Mouse (Mus musculus): ENCODE data around the gene Mthfsd.

GRCm38 (mm10) chr8:121075936-121076335, 32.3 kb downstream of the Mthfsd start:
- no peak for TF ChIP-seq CTCF (IDR thresholded peaks at IDR 0.05; ENCODE audit: low read depth, low read length)
- TF ChIP-seq GATA2 (IDR thresholded peaks at IDR 0.05; ENCODE audit: borderline replicate concordance, low read depth, low read length) = no peak
- TF ChIP-seq GATA1 (IDR thresholded peaks at IDR 0.05; ENCODE audit: borderline replicate concordance, low read length) = no peak
- no peak for TF ChIP-seq POLR2AphosphoS5 (IDR thresholded peaks at IDR 0.05; ENCODE audit: insufficient replicate concordance, low read depth, low read length)
